Mouse (Mus musculus): ENCODE measurements around the gene Prss29. TPM values are rescaled to one million over a fixed set of nuclear protein-coding genes. Genes with fewer than 3 reads are reported as not detected.

Gene Prss29
- polyA plus RNA-seq (2016; fragmentation: Nextera tagmentation; extraction: Ambion mirVana), result not detected in 2 replicates

- H3K27me3 ChIP-seq (replicated peaks), result peaks cover 3% of the 10 kb centered on the region; the same call in 1 of the 2 replicates
- H3K36me3 ChIP-seq, result no peaks in the 10 kb centered on the region
- H3K9me3 ChIP-seq, result no peaks in the 10 kb centered on the region
- H3K4me1 ChIP-seq, result no peaks in the 10 kb centered on the region
- no peak within 1 kb of the TSS for H3K9ac ChIP-seq
- H3K4me2 ChIP-seq (replicated peaks), result no peak within 1 kb of the TSS
- ATAC-seq (ENCODE audit: low FRiP score, low read depth), result no peak
- WGBS, result 89% methylated on average over 5 of the region's 5 CpGs
- H3K27ac ChIP-seq, result no peak within 1 kb of the TSS
- H3K4me3 ChIP-seq, result no peak within 1 kb of the TSS
These were observed at the start of gene Prss29 for GRCm38 (mm10) chr17:25318354-25318753. TSS of gene Prss29 (plus strand) at chr17:25318654.

GRCm38 (mm10) chr17:25270795-25271335 is 47.6 kb upstream of the Prss29 start:
- H3K4me1 ChIP-seq, result peaks cover 32% of the 10 kb centered on the region
- 88% methylated on average over 2 of the region's 2 CpGs for WGBS
- no peaks in the 10 kb centered on the region for H3K27me3 ChIP-seq (replicated peaks)
- H3K4me2 ChIP-seq (replicated peaks), result peak overlapping the region; percentile 97
- peak overlapping the region; percentile 99; the same call in 1 of the 2 replicates for H3K9ac ChIP-seq
- no peak overlapping the region for H3K27ac ChIP-seq
- H3K4me3 ChIP-seq, result 0 out of 2 replicates have a peak overlapping the region, but pooled peaks have one; percentile 97
- no peaks in the 10 kb centered on the region for H3K9me3 ChIP-seq
- no peak for ATAC-seq (ENCODE audit: low FRiP score, low read depth)
- H3K36me3 ChIP-seq, result peaks cover 44% of the 10 kb centered on the region

DNA sequence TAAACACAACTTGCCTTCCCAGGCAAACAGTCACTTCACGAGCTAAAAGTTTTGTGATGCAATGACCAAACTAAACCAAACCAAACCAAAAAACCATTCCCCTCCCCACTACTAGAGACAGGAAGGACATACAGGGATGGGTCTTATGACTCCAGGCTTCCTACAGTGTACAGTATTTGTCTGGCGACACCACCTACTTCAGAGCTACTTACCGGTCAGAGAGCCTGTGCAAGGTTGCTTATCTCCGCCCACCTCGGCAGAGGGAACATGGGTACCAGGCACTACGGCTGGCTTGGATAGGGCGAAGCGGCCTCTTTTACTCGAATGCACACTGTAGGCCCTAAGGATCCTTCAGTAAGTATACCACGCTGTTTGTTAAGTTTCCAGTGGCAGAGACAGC is 46.1 kb upstream of the Prss29 start:
- peak overlapping the region; percentile 99 for H3K9ac ChIP-seq
- peak overlapping the region; percentile 97 for H3K4me3 ChIP-seq
- H3K9me3 ChIP-seq, result no peaks in the 10 kb centered on the region
- under 1% methylated on average over 10 of the region's 10 CpGs for WGBS
- peaks cover 32% of the 10 kb centered on the region for H3K4me1 ChIP-seq
- peak overlapping the region; percentile 97 for H3K4me2 ChIP-seq (replicated peaks)
- H3K36me3 ChIP-seq, result peaks cover 30% of the 10 kb centered on the region
- H3K27ac ChIP-seq, result no peak overlapping the region
- no peak for ATAC-seq (ENCODE audit: low FRiP score, low read depth)
- no peaks in the 10 kb centered on the region for H3K27me3 ChIP-seq (replicated peaks)

- Histone ChIP-seq H3K4me2 (replicated peaks) (peak overlapping the region; percentile 97), H3K9ac (peak overlapping the region; percentile 99), H3K27me3 (replicated peaks) (no peaks in the 10 kb centered on the region), H3K27ac (peak overlapping the region; percentile 97), H3K36me3 (peaks cover 22% of the 10 kb centered on the region), H3K4me3 (peak overlapping the region; percentile 97), H3K4me1 (peaks cover 32% of the 10 kb centered on the region), H3K9me3 (no peaks in the 10 kb centered on the region)
- ATAC-seq (ENCODE audit: low FRiP score, low read depth), result peak; percentile 92
- under 1% methylated on average over 92 of the region's 92 CpGs for WGBS
These were observed 45.3 kb upstream of the Prss29 start for GRCm38 (mm10) chr17:25272951-25273705.

DNA sequence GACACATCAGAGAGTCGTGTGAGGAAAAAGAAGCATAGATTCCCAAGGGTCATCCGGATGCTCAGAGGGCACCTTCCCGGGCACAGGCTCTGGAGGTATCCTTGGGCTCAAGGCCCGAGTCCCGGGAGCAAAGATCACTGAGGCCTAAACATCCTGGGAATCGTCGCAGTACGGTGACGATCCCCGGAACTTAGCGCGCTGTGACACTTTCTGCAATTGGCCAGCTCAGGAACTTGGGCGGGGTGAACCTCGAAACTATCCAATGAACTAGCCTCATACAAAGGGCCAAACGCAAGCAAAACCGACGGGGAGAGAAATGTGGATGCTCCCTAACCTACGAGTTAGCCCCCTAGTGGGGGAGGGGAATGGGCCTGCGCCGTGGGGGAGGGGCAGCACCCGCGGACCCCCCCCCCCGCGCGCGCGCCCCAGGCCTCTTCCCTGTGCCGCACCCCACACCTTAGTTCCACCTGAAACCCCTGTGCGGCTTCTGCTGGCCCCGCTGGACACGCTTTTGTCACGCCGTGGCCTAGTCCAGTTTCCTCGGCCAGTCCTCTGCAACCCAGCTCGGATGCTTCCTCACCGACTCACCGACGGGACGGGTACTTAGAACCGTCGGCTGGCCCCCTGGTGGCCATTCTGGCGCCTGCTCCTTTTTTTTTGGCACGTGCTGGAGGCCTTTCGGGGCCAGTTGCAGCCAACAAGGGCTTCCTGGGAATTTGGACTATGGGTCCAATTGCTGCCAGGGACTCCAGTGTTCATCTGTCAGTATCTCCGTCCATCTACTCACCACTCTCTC is 44.5 kb upstream of the Prss29 start:
- ATAC-seq (ENCODE audit: low FRiP score, low read depth), result peak; percentile 87
- H3K27ac ChIP-seq, result peak overlapping the region; percentile 97
- H3K9ac ChIP-seq, result peak overlapping the region; percentile 99
- H3K36me3 ChIP-seq, result peaks cover 14% of the 10 kb centered on the region
- H3K9me3 ChIP-seq, result no peaks in the 10 kb centered on the region
- H3K4me3 ChIP-seq, result peak overlapping the region; percentile 97
- peaks cover 32% of the 10 kb centered on the region for H3K4me1 ChIP-seq
- WGBS, result under 1% methylated on average over 44 of the region's 45 CpGs
- H3K4me2 ChIP-seq (replicated peaks), result peak overlapping the region; percentile 97
- no peaks in the 10 kb centered on the region for H3K27me3 ChIP-seq (replicated peaks)

DNA sequence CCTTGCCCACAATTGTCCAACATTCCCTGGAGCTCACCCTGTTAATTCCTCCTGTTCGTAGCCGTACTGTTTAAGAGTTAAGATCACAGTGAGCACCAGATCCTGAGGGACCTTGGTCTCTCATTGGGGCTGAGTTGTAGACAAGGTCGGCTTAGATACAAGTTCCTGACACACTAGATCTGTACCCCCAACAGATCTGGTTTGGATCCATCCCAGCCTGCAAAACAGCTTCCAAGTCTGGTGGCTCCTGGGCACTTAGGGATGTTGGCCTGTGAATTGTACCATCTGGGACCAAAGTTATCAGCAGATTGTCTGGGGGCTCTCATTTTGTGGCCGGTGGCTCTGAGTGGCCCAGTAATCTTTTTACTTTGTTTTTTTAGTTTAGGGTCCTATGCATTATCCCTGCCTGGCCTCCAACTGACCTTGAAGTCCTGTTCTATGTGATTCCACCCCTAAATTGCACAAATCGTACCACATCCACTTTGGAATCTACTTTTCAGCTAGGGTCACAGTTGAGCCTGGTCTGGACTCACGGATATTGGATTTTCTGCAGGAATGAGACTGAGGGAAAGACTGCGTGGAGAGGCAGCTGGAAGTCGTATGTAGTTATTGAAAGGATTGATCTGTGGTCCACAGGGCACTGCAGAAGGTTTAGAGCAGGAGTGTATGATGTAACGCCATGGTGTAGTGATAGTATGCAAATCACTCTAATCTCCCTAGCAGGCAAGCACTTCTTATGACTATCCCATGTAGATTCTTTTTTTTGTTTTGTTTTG is 43.7 kb upstream of the Prss29 start, which contains the start of gene Ube2i:
Gene Ube2i (minus strand): TSS at position 52 of the 776 bp plus-strand sequence.
- peaks cover 27% of the 10 kb centered on the region for H3K4me1 ChIP-seq
- H3K4me2 ChIP-seq (replicated peaks), result peak within 1 kb of the TSS; percentile 97
- peak within 1 kb of the TSS; percentile 99 for H3K9ac ChIP-seq
- H3K27ac ChIP-seq, result peak within 1 kb of the TSS; percentile 97
- no peaks in the 10 kb centered on the region for H3K9me3 ChIP-seq
- H3K36me3 ChIP-seq, result peaks cover 5% of the 10 kb centered on the region; the same call in 1 of the 2 replicates
- no peaks in the 10 kb centered on the region for H3K27me3 ChIP-seq (replicated peaks)
- no peak for ATAC-seq (ENCODE audit: low FRiP score, low read depth)
- peak within 1 kb of the TSS; percentile 97 for H3K4me3 ChIP-seq
- 90% methylated on average over 9 of the region's 9 CpGs for WGBS

DNA sequence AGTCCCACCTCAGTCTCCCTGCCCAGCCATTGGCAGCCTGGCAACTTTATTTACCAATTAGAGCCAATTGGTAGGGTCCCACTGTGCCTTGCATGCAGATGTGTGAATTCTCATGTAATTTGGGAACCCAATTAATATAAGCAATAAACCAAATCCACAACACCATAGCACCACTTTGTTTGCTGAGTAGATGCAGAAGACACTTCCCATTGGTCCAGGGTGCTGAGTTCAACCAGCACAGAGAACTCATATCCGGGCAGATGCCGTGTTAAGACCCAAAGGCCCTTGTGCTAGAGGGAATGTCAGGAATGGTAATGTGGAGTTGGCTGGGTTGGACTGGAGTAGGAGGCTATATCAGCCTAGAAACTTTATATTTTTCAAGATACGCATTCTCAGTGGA is 42.6 kb upstream of the Prss29 start:
- H3K4me3 ChIP-seq, result no peak overlapping the region
- no peak overlapping the region for H3K9ac ChIP-seq
- H3K27ac ChIP-seq, result no peak overlapping the region
- 0 out of 2 replicates have a peak, but pooled peaks cover 1% of the 10 kb centered on the region for H3K36me3 ChIP-seq
- H3K4me1 ChIP-seq, result peaks cover 18% of the 10 kb centered on the region
- no peak for ATAC-seq (ENCODE audit: low FRiP score, low read depth)
- no peaks in the 10 kb centered on the region for H3K9me3 ChIP-seq
- 94% methylated on average over 3 of the region's 3 CpGs for WGBS
- H3K4me2 ChIP-seq (replicated peaks), result no peak overlapping the region
- no peaks in the 10 kb centered on the region for H3K27me3 ChIP-seq (replicated peaks)

DNA sequence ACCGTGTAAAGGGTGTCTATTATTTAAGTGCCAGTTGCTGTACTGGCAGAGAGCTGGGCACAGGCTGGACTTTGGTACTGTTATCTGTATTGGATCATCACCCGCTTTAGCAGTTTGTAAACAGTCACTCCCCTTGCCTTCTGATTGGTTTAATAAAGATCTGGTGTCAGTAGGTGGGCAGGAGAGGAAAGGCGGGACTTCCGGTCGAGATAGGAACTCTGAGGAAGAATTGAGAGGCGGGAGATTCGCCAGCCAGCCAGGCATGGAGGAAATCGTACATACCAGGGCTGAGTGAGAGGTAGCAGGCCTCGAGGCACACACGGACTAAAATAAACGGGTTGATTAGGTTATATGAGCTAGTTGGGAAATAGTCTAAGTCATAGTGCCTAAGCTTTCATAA is 36.3 kb upstream of the Prss29 start:
- no peaks in the 10 kb centered on the region for H3K27me3 ChIP-seq (replicated peaks)
- no peak overlapping the region for H3K4me2 ChIP-seq (replicated peaks)
- no peaks in the 10 kb centered on the region for H3K9me3 ChIP-seq
- H3K36me3 ChIP-seq, result no peaks in the 10 kb centered on the region
- no peak for ATAC-seq (ENCODE audit: low FRiP score, low read depth)
- no peak overlapping the region for H3K27ac ChIP-seq
- H3K9ac ChIP-seq, result no peak overlapping the region
- H3K4me3 ChIP-seq, result no peak overlapping the region
- 44% methylated on average over 11 of the region's 11 CpGs for WGBS
- no peaks in the 10 kb centered on the region for H3K4me1 ChIP-seq

DNA sequence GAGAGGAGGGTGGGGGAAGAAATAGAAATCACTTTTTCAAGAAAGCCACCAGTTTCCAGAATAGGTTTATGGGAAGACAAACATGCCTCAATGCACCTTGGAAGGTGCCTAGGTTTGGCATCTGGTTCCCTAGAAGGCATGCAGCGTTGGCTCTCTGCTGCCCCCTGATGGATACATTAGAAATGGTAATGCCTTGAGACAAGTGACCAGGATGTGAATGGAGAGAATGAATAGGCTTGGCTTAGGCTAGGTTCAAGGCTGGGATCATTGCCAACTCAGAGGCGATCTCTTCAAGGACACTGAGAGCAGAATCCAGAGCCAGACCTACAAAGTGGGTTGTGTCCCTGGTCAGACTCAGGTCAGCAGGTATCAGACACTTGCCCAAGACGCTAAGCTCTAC is 33.4 kb upstream of the Prss29 start:
- Histone ChIP-seq H3K9me3 (no peaks in the 10 kb centered on the region), H3K9ac (no peak overlapping the region), H3K27ac (no peak overlapping the region), H3K36me3 (no peaks in the 10 kb centered on the region), H3K4me3 (no peak overlapping the region), H3K4me1 (no peaks in the 10 kb centered on the region), H3K27me3 (replicated peaks) (no peaks in the 10 kb centered on the region), H3K4me2 (replicated peaks) (no peak overlapping the region)
- ATAC-seq (ENCODE audit: low FRiP score, low read depth), result no peak
- 27% methylated on average over 3 of the region's 3 CpGs for WGBS

DNA sequence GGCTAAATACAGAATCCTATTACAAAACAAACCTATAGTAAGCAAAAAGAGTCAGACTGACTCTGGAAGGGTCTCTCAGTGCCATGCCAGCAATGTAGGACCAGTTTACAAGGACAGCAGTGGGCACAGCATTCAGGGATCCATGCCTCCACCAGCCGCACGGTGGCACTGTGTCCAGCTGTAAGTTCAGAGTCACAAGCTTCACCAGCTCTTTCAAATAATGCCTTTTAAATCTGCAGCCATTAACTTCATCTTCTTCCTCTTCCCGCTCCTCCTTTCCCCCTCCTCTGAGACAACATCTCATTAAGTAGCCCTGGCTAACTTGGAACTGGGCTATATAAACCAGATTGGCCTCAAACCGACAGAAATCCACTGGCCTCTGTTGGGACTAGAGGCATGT is 29.6 kb upstream of the Prss29 start:
- Histone ChIP-seq H3K4me1 (no peaks in the 10 kb centered on the region), H3K4me2 (replicated peaks) (no peak overlapping the region), H3K36me3 (no peaks in the 10 kb centered on the region), H3K9ac (no peak overlapping the region), H3K27ac (no peak overlapping the region), H3K4me3 (no peak overlapping the region), H3K27me3 (replicated peaks) (no peaks in the 10 kb centered on the region), H3K9me3 (no peaks in the 10 kb centered on the region)
- WGBS, result 24% methylated on average over 4 of the region's 4 CpGs
- no peak for ATAC-seq (ENCODE audit: low FRiP score, low read depth)

GRCm38 (mm10) chr17:25290411-25290810 is 28.0 kb upstream of the Prss29 start:
- no peak overlapping the region for H3K4me3 ChIP-seq
- WGBS, result 42% methylated on average over 4 of the region's 4 CpGs
- no peak for ATAC-seq (ENCODE audit: low FRiP score, low read depth)

More at GRCm38 (mm10) chr17:25290411-25290810, 28.0 kb upstream of the Prss29 start:
- Histone ChIP-seq H3K27me3 (replicated peaks) (no peaks in the 10 kb centered on the region), H3K4me2 (replicated peaks) (no peak overlapping the region), H3K9ac (no peak overlapping the region), H3K4me1 (no peaks in the 10 kb centered on the region), H3K9me3 (no peaks in the 10 kb centered on the region), H3K27ac (no peak overlapping the region), H3K36me3 (no peaks in the 10 kb centered on the region)
